Mouse (Mus musculus) testis, adult 2 months (tissue): Measurements from ENCODE around the gene Fbxl12. TPM values are rescaled to one million over a fixed set of nuclear protein-coding genes. Genes with fewer than 3 reads are reported as not detected.

ENCODE experiments used
- H3K27ac ChIP-seq: fragments of 200-500 bp; 2 replicates; pipeline ENCODE4 v1.5.1; 2012; ENCODE audit warnings: low read depth, low read length; ENCODE audit not compliant: control insufficient read depth, insufficient read depth
- H3K27me3 ChIP-seq: fragments of 200-500 bp; 2 replicates; pipeline ENCODE4 v1.6.1; 2012; ENCODE audit warnings: mild to moderate bottlenecking, low read length, moderate library complexity; ENCODE audit not compliant: control insufficient read depth, insufficient read depth
- H3K36me3 ChIP-seq: fragments of 200-500 bp; 2 replicates; pipeline ENCODE4 v1.6.1; 2012; ENCODE audit warnings: mild to moderate bottlenecking, low read length; ENCODE audit not compliant: control insufficient read depth, insufficient read depth
- H3K4me1 ChIP-seq: fragments of 200-500 bp; 2 replicates; pipeline ENCODE4 v1.6.1; 2012; ENCODE audit warnings: low read length; ENCODE audit not compliant: control insufficient read depth, insufficient read depth
- H3K4me3 ChIP-seq: fragments of 200-500 bp; 2 replicates; pipeline ENCODE4 v1.5.1; 2012; ENCODE audit warnings: low read depth, mild to moderate bottlenecking, low read length, moderate library complexity, mixed read lengths; ENCODE audit not compliant: control insufficient read depth
- CTCF ChIP-seq: fragments of 200-500 bp; IDR thresholded peaks from 2 replicates; pipeline ENCODE4 v1.5.1; 2012; ENCODE audit warnings: low read depth, mild to moderate bottlenecking, inconsistent platforms, low read length, moderate library complexity; ENCODE audit not compliant: control insufficient read depth, insufficient read depth, insufficient replicate concordance
- POLR2A ChIP-seq: fragments of 200-500 bp; IDR thresholded peaks from 2 replicates; pipeline ENCODE4 v1.6.1; 2012; ENCODE audit warnings: low read depth, mild to moderate bottlenecking, inconsistent platforms, low read length, moderate library complexity; ENCODE audit not compliant: control insufficient read depth
- polyA plus RNA-seq: library from polyadenylated mRNA; depleted of rRNA; stranded (reverse); fragments of >200 nt; gene quantifications from 2 replicates; pipeline ENCODE4 v1.2.3, GENCODE M21; 2012

Fbxl12 gene
- polyA plus RNA-seq, 1 experiment = 35.7 TPM

DNA sequence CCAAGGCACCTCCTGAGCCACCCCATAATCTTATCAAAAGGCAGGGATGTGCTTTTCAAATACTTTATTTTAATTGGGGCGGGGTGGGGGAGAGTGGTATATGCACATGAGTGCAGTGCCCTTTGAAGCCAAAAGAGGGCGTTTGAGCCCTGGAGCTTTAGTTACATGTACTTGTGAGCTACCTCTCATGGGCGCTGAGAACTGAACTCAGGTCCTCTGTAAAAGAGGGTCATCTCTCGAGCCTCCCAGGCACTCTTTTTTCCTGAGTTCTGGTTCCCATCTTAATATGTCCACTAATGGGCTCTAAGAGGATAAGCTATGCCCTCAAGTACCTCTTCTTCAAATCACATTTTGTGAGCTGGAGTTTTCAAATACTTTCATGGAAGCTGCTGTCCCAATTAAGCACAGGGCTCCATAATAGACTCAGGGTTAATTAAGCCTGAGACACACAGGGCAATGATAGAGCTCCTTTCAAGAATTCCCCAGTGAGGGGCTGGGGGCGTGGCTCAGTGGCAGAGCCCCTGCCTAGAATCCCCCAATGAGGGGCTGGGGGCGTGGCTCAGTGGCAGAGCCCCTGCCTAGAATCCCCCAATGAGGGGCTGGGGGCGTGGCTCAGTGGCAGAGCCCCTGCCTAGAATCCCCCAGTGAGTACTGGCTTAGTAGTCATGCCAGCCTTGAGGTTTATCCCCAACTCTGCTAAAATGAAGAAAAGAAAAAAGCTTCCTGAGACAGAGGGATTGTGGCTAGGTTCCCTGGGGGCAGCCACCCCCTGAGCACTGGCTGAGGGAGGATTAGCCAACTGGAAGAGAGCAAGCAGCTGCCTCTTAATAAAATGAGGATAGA is 37.2 kb upstream of the Fbxl12 start:
- no peaks in the 10 kb centered on the region for H3K4me1 ChIP-seq
- TF ChIP-seq CTCF (no peak), POLR2A (no peak)
- no peak overlapping the region for H3K27ac ChIP-seq
- H3K36me3 ChIP-seq = no peaks in the 10 kb centered on the region
- H3K27me3 ChIP-seq = no peaks in the 10 kb centered on the region
- no peak overlapping the region for H3K4me3 ChIP-seq

DNA sequence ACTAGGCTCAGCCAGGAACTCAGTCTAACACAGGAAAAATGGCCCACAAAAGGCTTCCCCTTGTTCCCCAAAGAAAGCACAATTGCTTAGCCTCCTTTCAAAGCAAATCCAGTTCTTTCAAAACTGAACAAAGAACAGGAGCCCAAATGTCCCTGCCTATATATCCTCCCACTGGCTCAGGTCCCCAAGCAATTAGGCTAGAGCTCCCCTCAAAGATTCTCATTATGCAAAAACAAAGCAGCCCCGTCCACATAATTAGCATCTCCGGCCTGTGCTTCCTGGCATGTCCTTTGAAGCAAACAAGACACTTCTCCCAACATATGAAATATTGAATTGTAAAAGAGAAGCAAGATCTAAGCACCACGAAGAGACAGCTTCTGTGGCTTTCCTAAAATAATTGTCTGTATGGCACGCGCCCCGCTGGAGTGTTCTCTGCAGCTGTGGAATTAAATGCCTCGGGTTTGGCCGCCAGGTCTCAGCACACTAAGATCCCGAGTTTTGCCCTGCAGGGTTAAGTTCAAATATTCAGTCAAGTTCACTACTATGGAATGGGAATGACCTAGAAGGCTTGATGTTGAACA is 35.9 kb upstream of the Fbxl12 start:
- no peaks in the 10 kb centered on the region for H3K4me1 ChIP-seq
- H3K4me3 ChIP-seq = no peak overlapping the region
- no peaks in the 10 kb centered on the region for H3K36me3 ChIP-seq
- H3K27me3 ChIP-seq = no peaks in the 10 kb centered on the region
- TF ChIP-seq CTCF = no peak
- TF ChIP-seq POLR2A = no peak
- H3K27ac ChIP-seq = no peak overlapping the region

DNA sequence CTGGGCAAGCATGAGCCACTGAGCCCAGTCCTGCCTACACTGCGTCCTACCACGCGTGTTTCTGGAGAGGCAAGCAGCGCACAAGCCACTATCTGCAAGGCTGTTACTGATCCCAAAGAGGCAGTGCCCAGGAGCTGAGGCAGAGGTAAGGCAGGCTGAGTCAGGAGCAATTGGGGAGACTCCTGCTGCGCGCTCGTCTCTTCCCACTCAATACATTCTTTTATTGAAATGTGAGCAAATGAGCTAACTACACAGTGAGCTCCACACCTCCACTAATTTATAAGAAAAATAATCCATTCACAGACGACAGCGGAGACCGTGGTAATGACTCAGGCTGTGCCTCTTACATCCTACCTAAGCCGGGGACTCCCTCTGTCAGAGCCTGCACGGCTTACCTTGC is 33.3 kb upstream of the Fbxl12 start:
- Histone ChIP-seq H3K27ac (no peak overlapping the region), H3K4me1 (no peaks in the 10 kb centered on the region)

DNA sequence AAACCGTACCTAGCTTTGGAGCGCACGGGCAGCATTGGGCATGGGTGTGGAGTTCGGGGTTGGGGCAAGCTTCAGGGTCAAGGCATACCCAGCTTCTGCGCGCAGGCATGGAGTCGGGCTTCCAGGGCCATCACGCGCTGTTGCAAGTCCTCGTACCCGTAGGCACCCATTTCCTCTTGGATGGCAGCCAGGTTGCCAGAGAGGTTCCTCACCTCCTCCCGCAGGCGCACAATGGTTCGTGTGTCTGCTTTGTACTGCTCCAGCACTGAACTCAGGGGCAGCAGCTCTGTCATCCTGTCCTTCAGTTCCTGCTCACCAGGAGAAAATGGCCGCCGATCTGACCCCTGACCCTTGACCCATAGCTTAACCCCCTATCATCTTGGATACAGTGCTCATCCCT is 27.5 kb upstream of the Fbxl12 start:
- peak overlapping the region; percentile 74 for H3K4me3 ChIP-seq
- no peak overlapping the region for H3K27ac ChIP-seq
- no peaks in the 10 kb centered on the region for H3K27me3 ChIP-seq
- TF ChIP-seq CTCF (no peak), POLR2A (no peak)
- H3K4me1 ChIP-seq = peaks cover 11% of the 10 kb centered on the region
- no peaks in the 10 kb centered on the region for H3K36me3 ChIP-seq

More for the DNA sequence above, 33.3 kb upstream of the Fbxl12 start:
- H3K27me3 ChIP-seq = no peaks in the 10 kb centered on the region
- H3K4me3 ChIP-seq = no peak overlapping the region
- TF ChIP-seq POLR2A (no peak), CTCF (no peak)
- H3K36me3 ChIP-seq = no peaks in the 10 kb centered on the region

DNA sequence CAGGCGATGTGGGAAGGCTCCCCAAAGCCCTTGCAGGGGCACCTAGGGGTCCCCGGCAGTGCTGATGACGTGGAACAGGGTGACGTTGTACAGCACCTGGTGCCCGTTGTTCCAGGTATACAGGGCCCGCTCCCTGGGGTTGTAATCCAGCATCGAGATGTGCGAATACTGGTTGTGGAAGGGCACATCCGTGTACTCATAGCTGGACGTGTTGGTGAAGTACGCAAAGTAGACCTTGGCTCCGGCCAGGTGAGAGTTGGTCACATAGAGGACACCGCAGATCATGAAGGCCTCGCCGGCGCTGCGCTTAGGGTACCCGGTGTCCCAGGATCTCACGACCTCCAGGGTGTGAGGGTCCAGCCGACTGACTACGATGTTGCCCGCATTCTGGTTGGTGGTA is 23.5 kb upstream of the Fbxl12 start:
- Histone ChIP-seq H3K36me3 (no peaks in the 10 kb centered on the region), H3K27me3 (no peaks in the 10 kb centered on the region), H3K27ac (no peak overlapping the region), H3K4me1 (peaks cover 14% of the 10 kb centered on the region), H3K4me3 (peak overlapping the region; percentile 59)
- no peak for TF ChIP-seq POLR2A
- no peak for TF ChIP-seq CTCF

DNA sequence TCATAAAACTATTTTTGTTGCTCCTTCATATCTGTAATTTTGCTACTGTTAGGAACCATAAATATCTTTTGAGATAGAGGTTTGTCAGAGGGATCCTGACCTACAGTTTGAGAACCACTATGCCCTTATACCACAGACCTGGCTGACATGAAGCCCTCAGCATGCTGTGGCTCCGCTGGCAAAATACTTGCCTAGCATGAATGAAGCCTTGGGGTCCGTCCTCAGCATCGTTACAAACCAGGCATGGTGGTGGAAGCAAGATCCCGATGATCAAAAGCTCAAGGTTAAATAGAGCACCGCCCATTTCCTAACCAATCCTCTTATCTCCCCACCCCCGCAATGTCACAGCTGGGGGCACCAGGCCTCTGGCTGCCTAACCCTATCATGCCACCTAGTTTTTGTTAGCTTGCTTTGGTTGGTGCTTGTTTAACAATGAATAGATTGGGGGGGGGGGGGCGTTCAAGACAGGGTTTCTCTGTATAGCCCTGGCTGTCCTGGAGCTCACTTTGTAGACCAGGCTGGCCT is 22.0 kb upstream of the Fbxl12 start:
- no peak for TF ChIP-seq POLR2A
- no peak for TF ChIP-seq CTCF
- Histone ChIP-seq H3K27ac (no peak overlapping the region), H3K4me1 (peaks cover 12% of the 10 kb centered on the region), H3K36me3 (no peaks in the 10 kb centered on the region; the same call in 1 of the 2 replicates), H3K4me3 (no peak overlapping the region), H3K27me3 (no peaks in the 10 kb centered on the region)

DNA sequence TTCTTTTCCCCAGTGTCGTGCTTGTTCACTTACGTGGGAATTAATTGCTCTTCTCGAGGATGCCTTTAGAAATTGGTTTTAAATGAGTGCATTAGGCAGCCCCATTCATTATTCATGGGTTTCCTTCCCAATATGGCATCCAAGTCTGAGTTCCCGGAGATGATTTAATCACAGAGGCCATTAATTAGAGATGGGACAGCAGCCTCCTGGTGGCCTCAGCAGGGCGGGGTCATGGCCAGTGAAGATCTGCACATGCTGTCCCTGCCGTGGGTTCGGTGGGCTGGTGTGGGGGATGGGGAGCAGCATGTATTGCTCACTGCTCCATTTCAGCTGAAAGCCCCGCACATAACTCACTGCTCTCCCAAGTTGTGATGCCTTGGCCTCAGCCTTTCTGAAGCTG is 21.4 kb upstream of the Fbxl12 start:
- no peak for TF ChIP-seq CTCF
- no peak for TF ChIP-seq POLR2A
- peaks cover 12% of the 10 kb centered on the region for H3K4me1 ChIP-seq
- H3K27ac ChIP-seq = no peak overlapping the region
- H3K4me3 ChIP-seq = no peak overlapping the region
- no peaks in the 10 kb centered on the region; the same call in 1 of the 2 replicates for H3K36me3 ChIP-seq
- no peaks in the 10 kb centered on the region for H3K27me3 ChIP-seq
